Mouse (Mus musculus) left cerebral cortex, adult 2 months (tissue): Measurements from ENCODE around the gene Krcc1. TPM values are rescaled to one million over a fixed set of nuclear protein-coding genes. Genes with fewer than 3 reads are reported as not detected.

ENCODE experiments used
- DNase-seq, 2 experiments: peaks; one replicate each; pipeline ENCODE4 v3.0.0; 2021 to 2022; ENCODE audit warnings: low spot score in 2 of 2, mixed read lengths in 1 of 2; ENCODE audit errors: extremely low spot score in 1 of 2
- H3K27ac ChIP-seq: fragments of 200-600 bp; 2 replicates; pipeline ENCODE4 v1.8.1; 2022
- H3K4me3 ChIP-seq: fragments of 200-600 bp; 2 replicates; pipeline ENCODE4 v1.8.1; 2022
- CTCF ChIP-seq: fragments of 200-600 bp; IDR thresholded peaks from 2 replicates; pipeline ENCODE4 v1.8.1; 2022; ENCODE audit warnings: antibody characterized with exemption, mild to moderate bottlenecking, moderate library complexity
- intact Hi-C: fragments of 180-260 bp; cut with DNase I; formaldehyde crosslinking; loops from one replicate; pipeline ENCODE4 v1.15.1; 2025
- long read RNA-seq, 2 experiments: library from polyadenylated mRNA; stranded (forward); transcript quantifications; one replicate each; pipeline ENCODE4 v2.0.0; 2021; ENCODE audit warnings: borderline mapping rate in 2 of 2
- total RNA-seq, 2 experiments: library from RNA; stranded (reverse); gene quantifications; 2 replicates each; pipeline ENCODE4 v1.2.3; 2021

The Krcc1 gene
- 10 to 100 TPM; 12.2 to 13.1 TPM for total RNA-seq
- long read RNA-seq, experiment 1, transcript Krcc1-203 (3 exons, 1,687 nt): major isoform, 11 of 11 reads
- long read RNA-seq, experiment 1, partial matches to known transcripts: 0 of 11 reads
- long read RNA-seq, experiment 1, other reads (novel, unspliced or antisense): 0 of 11 reads
- long read RNA-seq, experiment 2, transcript Krcc1-203 (3 exons, 1,687 nt): major isoform, 16 of 16 reads
- long read RNA-seq, experiment 2, partial matches to known transcripts: 0 of 16 reads
- long read RNA-seq, experiment 2, other reads (novel, unspliced or antisense): 0 of 16 reads

- Histone ChIP-seq H3K4me3 (peak within 1 kb of the TSS; percentile 90), H3K27ac (peak within 1 kb of the TSS; percentile 98)
- intact Hi-C loops: loop anchor here (2.0 to 10.0 kb wide), 7 partner anchors 126 to 553 kb away; partner anchors contain the start of genes Chmp3, Kdm3a, Mrpl35 and Rmnd5a
- TF ChIP-seq CTCF: no peak; the same call in 1 of the 2 replicates
- DNase-seq: peak; percentile 96 to 97
These were observed at the start of gene Krcc1 for GRCm38 (mm10) chr6:71271389-71272315. Gene Krcc1, plus strand, starts transcription at chr6:71271677.

GRCm38 (mm10) chr6:71224184-71224943 lies 47.1 kb upstream of the Krcc1 start:
- DNase-seq: no peak
- Histone ChIP-seq H3K27ac (no peak overlapping the region), H3K4me3 (no peak overlapping the region)
- intact Hi-C loops: no loop called here
- no peak for TF ChIP-seq CTCF

- no peak overlapping the region for H3K27ac ChIP-seq
- no peak for TF ChIP-seq CTCF
- DNase-seq: no peak
- no peak overlapping the region for H3K4me3 ChIP-seq
- intact Hi-C loops: no loop called here
These were observed 44.9 kb upstream of the Krcc1 start for GRCm38 (mm10) chr6:71226544-71226943.

GRCm38 (mm10) chr6:71227157-71227770 lies 44.2 kb upstream of the Krcc1 start:
- Histone ChIP-seq H3K27ac (no peak overlapping the region), H3K4me3 (no peak overlapping the region)
- intact Hi-C loops: no loop called here
- no peak for DNase-seq
- no peak for TF ChIP-seq CTCF

GRCm38 (mm10) chr6:71235121-71235520 lies 36.4 kb upstream of the Krcc1 start:
- TF ChIP-seq CTCF: no peak
- Histone ChIP-seq H3K27ac (no peak overlapping the region), H3K4me3 (no peak overlapping the region)
- intact Hi-C loops: no loop called here
- no peak for DNase-seq

- no peak for TF ChIP-seq CTCF
- intact Hi-C loops: no loop called here
- Histone ChIP-seq H3K27ac (no peak overlapping the region), H3K4me3 (no peak overlapping the region)
- DNase-seq: no peak
These were observed 35.5 kb upstream of the Krcc1 start for GRCm38 (mm10) chr6:71235944-71236343.

- H3K4me3 ChIP-seq: no peak overlapping the region
- intact Hi-C loops: no loop called here
These were observed 35.0 kb upstream of the Krcc1 start for GRCm38 (mm10) chr6:71236506-71236905.

GRCm38 (mm10) chr6:71237031-71237431 lies 34.4 kb upstream of the Krcc1 start:
- no peak for TF ChIP-seq CTCF
- Histone ChIP-seq H3K4me3 (no peak overlapping the region), H3K27ac (no peak overlapping the region)
- intact Hi-C loops: no loop called here
- DNase-seq: no peak

More at GRCm38 (mm10) chr6:71236506-71236905, 35.0 kb upstream of the Krcc1 start:
- no peak for TF ChIP-seq CTCF
- H3K27ac ChIP-seq: no peak overlapping the region
- no peak for DNase-seq

- no peak for TF ChIP-seq CTCF
- Histone ChIP-seq H3K4me3 (no peak overlapping the region), H3K27ac (no peak overlapping the region)
- DNase-seq: no peak
- intact Hi-C loops: no loop called here
These were observed 32.3 kb upstream of the Krcc1 start for GRCm38 (mm10) chr6:71239069-71239750.

GRCm38 (mm10) chr6:71240831-71241230 lies 30.6 kb upstream of the Krcc1 start:
- TF ChIP-seq CTCF: no peak
- DNase-seq: no peak

GRCm38 (mm10) chr6:71242811-71243210 lies 28.7 kb upstream of the Krcc1 start:
- Histone ChIP-seq H3K4me3 (no peak overlapping the region), H3K27ac (no peak overlapping the region)
- DNase-seq: no peak
- intact Hi-C loops: no loop called here
- no peak for TF ChIP-seq CTCF

More at GRCm38 (mm10) chr6:71240831-71241230, 30.6 kb upstream of the Krcc1 start:
- intact Hi-C loops: no loop called here
- Histone ChIP-seq H3K27ac (no peak overlapping the region), H3K4me3 (no peak overlapping the region)
